Mouse (Mus musculus): ENCODE results near the gene Dock10.

The Dock10 gene

DNA sequence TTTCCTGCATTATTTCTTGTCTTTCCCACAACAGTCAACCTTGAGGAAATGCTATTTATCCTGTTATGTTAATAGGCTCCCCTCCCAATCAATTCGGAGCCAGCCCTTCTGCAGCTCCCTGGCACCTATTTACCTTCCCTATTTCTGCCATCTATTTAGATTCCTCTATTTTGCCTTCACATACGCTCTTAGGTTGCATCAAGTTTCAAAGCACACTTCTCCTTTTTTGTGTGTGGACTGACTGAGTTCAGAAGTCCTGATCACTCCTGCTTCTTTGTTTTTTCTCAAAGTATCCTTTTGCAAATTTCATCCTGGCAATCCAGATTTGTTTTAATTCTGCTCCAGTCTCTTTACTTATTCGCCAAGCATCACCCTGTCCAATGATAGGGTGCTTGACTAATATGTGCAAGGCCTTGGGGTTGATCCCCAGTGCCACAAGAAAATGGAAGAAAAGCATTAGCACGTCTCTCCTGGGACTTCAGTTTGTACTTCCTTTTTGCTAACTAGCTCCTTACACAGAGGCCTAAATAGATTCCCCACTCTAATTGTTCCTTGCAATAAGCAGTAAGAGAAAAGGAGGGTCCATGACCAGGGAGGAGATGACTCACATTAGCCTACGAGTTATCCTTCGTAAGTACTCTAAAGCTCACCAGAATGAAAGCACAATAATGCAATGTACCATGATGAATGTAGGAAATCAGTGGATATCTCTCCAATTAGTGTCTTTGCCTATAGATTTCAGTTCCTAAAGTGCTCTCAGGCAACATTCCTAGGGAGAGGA lies 98.7 kb downstream of the Dock10 start:
- intact Hi-C loops (cut with DNase I), result no loop called here

DNA sequence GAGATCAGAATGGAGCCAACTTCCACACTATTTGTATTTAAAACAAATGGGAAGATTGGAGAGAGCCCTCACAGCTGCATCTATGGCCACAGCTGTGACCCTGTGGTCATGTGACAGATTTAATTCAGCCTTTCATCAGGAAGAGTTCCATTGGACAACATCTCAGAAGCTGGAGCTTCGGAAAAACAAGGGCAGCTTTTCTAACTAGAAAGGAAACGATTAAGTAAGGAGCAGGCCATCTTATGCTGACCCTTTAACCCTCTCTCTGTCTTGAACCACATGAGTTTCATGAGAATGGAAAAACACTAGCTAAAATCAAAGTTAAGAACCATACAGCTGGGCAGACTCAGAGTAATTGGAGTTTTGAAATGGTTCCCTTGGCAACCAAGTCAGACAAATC lies 101.9 kb downstream of the Dock10 start:
- intact Hi-C loops (cut with DNase I), result no loop called here

DNA sequence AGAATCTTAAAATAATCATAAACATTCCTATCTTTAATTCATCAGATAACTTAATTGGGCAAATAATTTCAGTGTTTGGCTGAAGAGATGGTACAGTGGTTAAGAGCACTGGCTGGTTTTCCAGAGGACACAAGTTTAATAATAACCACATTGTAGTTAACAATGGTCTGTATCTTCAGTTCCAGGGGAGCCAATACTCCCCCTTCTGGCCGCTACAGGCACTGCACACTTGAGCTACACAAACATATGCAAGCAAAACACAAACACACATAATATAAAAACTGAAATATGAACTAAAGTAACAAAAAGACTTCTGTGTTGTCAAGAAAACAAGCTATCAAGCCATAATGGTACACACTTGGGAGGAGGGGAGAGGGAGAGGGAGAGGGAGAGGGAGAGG lies 102.5 kb downstream of the Dock10 start:
- intact Hi-C loops (cut with DNase I), result no loop called here

DNA sequence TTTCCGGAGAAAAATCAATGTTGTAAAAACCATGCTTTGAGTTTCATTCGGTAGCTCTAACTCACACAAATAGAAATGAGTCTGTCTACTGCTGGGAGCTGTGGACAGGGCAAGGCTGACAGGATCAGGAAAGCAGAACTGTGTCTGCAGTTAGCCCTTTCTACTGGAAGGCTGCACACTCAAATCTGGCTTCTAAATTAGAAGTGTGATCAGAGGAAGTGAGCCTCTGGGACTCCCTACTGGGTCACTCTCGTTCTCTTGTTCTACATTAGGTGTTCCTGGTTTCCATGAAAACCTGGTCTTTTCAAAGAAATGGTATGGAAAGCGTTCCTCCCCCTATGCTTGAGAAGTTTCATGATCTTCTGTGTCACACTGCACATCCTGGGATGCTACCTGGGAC lies 103.1 kb downstream of the Dock10 start:
- intact Hi-C loops (cut with DNase I), result no loop called here

DNA sequence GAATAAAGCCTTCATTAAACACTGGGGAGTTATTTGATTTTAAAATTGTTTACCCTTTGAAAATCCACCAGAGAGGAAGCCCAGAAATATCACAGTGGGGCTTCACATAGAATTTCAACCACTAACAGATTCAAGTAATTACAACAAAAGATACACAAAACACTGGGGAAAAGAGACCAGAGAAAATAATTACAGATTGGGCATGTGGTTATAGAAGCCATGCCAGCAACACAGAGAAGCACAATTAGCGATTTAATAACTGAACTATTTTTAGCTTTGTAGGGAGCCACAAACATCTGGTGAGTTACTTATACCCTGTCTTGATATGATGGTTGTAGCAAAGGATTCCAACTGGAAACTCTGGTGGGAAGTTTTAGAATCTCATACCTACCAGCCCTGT lies 104.2 kb downstream of the Dock10 start:
- intact Hi-C loops (cut with DNase I), result no loop called here

DNA sequence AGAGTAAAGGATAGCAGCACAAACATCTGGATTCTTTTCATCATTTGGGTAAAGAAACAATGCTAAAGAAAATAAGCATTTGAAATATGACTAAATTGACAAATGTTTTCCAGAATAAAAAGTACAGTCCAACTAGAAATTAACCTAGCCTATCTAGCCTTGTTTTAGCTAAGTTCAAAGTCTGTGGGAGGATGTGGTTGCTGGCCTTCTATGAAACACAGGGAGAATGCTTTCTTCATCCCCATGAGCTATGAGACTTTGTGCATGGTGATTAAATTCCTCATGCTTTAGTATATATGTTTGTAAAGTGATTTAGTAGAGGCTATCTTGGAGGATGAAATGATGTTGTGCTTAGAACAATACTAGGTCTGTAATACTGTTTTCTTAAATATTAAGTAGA lies 105.5 kb downstream of the Dock10 start:
- intact Hi-C loops (cut with DNase I), result no loop called here

DNA sequence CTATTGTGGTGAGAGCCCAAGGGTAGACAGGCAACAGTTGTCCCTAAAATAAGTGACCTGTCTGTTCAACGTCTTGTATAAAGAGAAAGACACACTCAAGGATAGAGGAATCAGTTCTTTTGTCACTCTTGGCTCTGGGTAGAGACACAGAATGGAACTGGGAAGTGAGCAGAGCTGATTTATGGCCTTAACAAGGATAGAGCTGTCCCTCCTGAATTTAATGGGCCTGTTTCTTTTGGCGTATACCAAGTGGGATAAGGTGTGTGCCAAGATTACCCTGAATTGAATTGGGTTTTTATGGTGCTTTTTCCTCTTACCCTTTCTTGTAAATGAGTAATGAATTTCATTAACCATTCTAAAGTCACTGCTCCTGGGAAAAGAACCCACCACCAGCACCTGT lies 106.2 kb downstream of the Dock10 start:
- intact Hi-C loops (cut with DNase I), result no loop called here

DNA sequence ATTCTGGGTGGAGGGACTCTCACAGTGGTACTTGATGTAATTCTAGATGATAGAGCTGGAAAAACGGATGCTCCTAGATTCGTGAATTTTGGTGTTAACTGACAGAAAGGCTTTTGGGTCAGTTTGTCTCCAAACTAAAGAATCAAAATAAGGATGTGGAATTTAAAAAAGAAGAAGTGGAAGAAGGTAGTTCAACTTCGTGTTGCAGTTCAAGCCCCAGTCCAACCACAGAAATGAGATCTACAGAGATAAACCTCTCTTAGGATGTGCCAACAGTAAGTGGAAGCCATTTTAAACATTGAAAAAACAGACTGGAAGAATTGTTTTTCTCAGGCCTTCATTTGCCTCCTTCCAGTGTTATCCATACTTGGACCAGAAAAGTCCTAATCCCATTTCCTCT lies 111.7 kb downstream of the Dock10 start:
- intact Hi-C loops (cut with DNase I), result no loop called here

DNA sequence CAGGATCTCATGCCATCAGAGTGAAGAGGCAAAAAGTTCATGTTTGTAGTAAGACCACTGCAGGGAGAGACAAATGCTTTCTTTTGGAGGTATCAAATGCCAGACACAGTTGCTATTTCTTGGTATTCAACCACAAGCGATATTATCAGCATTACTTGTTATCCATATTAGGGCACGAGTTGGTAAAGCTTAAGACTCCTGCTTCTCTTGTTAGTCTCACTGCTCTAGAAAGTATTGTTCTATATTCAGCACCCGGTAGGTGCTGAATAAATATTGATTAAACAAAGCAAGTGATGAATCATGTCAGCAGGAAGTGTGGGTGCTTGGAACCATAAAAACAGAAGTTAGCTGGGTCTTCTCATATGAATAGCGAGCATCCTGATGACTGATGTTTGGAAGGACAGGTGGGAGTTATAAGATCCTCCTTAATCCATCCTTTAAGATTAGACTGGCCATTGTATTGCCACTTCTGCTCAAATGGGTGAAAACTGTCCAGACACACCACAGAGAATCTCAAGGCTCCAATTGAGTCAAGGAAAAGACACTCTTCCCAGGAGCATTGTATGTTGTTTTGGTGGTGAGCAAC lies 114.4 kb downstream of the Dock10 start:
- intact Hi-C loops (cut with DNase I), result loop anchor here (5.0 kb wide), 1 partner anchor 37 kb away; no protein-coding TSS in a partner anchor

DNA sequence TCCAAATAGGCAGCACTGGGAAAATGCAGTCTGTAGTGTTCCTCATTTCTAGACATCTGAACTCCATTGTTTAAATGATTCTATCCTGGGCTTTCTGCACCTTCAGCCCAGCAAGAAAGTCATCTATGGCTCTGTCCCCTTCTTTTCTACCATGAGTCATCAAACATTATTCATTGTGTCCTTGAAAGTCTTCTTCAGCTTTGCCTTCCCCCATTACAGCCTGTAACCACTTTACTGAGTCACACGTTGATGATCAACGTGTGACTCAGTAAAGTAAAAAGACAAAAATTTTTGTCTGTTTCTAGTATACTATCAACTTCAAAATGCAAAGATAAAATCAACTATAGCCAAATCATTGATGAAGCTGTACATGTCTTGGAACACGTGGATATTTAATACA lies 116.5 kb downstream of the Dock10 start:
- intact Hi-C loops (cut with DNase I), result loop anchor here (5.0 kb wide), 1 partner anchor 35 kb away; no protein-coding TSS in a partner anchor

DNA sequence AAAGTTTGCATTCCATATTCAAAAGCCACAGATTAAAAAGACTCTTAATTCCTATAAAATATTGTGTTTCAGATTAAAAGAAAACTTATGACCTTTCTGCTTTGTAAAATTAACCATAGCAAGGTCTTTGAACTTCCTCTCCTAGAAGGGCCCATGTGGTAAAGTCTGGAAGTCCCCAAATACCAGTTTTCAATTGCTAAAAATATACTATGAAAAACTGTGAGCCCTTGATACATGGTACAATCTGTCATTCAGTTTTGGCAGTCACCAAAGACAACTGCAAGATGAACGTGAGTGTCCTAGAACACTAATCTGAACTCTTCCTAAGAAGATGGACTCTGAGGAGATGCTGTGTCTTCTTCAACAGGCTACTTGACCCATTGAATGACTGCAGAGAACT lies 117.0 kb downstream of the Dock10 start:
- intact Hi-C loops (cut with DNase I), result loop anchor here (5.0 kb wide), 1 partner anchor 34 kb away; no protein-coding TSS in a partner anchor

DNA sequence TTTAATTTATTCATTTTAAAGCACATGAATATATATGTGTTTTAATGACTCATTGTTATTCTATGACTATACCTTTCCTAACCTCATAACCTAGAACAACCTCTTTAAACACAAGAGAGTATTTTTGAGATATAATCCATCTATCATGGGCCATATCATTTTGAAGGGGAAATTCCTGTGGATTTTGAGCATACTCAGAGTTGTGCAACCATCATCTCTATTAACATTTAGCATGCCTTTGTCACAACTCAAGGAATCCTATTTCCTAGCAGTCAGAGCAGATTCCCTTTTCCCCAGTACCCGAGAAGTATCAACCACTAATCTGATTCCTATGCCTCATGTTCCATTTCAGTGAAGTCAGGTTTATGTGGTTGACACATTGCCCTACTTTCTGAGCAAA lies 118.8 kb downstream of the Dock10 start:
- intact Hi-C loops (cut with DNase I), result no loop called here

DNA sequence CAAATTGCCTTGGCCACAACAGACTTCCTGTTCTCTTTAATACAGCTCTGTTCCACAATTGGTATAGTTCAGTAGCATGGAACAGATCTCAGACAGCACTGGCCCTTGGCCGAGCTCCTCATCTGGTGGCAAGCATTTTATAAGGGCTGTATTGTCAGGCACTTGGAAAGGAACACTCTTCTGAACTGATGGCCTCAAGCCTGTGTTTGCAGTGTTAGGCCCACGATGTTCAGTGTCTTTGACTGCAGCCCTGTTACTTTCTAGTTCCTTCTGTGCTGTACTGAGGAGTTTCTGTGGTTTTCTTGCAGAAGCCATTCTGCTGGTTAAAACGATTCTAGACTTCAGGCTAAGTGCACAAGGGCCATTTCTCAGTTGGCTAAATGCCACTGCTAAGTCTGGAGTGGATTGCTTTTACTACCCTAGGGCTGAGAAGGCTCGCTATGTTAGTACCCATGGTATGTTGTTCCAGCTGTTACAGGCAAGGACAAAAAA lies 121.1 kb downstream of the Dock10 start:
- intact Hi-C loops (cut with DNase I), result no loop called here

DNA sequence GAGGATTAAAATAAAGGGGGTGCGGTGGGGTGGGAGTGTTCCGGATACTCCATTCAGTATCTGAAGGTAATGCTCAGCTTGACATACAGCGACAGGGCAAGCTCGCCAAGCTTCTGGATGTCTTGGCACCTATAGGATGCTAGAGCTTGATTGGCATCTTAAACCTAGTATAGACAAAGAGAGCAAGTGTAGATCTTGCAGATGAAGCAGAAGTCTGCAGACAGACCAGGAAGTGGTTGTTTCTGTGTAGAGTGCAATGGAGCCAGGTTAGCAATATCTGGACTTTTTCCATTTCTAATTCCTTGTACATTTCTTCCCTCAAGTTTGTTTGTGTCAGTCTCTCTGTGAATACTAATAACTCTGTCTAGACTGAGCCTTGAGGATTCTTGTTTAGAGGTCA lies 122.5 kb downstream of the Dock10 start:
- intact Hi-C loops (cut with DNase I), result no loop called here

DNA sequence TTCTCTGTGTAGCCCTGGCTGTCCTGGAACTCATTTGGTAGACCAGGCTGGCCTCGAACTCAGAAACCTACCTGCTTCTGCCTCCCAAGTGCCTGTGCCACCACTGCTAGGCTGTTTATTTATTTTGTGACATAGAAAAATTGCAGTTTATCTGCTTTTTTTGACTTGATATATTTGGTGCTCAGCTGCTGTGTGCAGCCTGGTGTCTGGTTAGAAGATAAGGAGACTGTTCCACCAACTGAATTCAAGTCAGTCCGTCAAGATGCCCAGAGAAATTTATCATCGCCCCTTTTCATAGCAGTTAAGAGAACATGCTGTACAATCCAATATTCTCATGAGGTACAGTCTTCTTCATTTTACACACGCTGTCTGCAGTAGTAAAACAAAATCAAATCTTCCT lies 124.8 kb downstream of the Dock10 start:
- intact Hi-C loops (cut with DNase I), result no loop called here

DNA sequence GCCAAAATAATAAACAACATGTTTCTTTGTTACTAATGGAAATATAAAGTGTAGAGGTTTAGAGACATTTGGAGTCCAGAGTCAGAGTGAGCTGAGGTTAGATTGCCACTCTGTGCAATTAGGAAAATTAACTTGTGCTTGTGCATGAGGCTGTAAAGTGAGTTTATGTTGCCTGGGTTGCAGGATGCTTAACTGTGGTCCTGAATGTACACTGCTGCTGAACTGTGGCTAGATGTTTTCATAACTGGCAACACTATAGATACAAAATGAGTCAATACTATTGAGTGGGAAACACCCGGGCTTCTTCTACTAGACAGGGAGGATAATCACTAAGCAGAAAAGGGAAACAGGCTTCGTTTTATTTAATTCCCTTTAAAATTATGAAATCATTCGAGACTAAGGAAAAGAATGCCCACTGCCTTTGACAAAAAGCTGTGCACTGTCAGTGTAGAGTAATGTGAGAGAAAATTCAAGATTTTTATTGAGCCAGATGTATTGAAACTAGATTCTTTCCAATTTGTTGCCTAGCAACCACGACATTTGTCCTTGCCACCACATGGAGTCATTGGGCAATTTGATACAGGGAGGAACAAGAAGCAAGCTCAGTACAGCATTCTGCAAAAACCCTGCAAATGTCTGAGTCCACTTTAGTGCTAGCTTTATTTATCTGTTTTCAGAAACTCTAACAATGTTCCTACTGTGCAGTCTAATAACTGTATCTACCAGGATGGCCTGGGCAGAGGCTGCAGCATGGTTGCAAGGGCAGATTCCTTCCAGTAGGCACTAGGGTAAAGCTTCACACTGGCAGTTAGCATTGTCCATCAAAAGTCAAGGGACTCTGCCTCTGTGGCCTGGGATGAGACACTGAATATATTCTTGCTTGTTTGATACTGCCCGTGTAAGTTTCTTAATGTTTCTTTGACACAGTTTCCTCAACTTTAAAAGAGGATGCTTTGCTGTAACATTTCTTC lies 127.9 kb downstream of the Dock10 start:
- intact Hi-C loops (cut with DNase I), result no loop called here

DNA sequence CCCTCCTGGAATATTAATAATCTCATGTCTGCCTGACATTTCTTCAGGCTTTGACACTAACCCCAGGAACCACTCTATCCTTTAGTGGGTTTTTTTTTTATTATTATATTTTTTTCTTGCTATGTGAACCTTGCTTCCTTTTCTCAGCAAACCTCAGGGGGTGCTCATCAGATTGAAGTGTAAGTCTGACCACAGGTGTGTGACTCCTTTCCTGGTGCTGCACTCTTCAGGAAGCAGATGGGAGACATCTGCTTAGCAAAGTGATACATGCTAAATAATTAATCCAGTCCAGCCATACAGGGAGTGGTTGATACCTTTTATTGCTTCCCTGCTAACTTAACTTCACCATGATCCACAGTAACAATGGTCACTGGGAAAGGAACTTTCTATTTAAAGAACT lies 130.3 kb downstream of the Dock10 start:
- intact Hi-C loops (cut with DNase I), result no loop called here

DNA sequence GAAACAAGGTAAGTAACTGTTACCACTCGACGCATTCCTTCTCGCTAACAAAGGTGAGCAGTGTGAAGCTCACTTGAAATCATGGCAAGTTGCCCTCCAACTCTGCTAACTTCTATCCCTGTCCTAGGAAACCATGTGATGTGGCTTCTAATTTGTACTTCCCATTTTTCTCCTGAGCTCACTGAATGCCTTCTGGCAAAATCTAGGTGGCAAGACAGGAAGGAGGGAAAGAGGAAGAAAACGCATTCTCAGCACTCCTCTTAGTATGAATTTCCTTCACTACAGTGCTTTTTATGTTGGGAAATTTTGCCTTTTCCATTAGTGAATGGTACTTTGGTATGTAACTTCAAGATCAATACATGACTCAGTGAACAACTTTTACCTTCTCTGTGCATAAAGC lies 131.5 kb downstream of the Dock10 start:
- intact Hi-C loops (cut with DNase I), result no loop called here

DNA sequence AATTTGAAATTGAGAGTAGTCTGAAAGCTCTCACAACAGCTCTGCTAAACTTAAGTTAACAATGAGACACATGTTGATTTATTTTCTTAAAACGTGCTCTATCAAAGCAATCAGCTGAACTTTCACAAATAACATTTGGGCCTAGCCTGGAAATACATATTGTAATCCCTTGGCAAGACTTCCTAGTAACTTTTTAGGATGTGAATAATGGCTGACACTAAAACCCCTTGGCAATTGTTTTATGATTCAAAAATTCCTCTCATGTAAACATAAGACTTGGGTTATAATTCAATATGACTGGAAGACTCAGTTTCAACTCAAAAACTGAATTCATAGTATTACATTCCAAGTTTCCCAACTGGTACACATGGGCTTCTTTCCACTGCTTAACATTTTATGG lies 133.0 kb downstream of the Dock10 start:
- intact Hi-C loops (cut with DNase I), result no loop called here

DNA sequence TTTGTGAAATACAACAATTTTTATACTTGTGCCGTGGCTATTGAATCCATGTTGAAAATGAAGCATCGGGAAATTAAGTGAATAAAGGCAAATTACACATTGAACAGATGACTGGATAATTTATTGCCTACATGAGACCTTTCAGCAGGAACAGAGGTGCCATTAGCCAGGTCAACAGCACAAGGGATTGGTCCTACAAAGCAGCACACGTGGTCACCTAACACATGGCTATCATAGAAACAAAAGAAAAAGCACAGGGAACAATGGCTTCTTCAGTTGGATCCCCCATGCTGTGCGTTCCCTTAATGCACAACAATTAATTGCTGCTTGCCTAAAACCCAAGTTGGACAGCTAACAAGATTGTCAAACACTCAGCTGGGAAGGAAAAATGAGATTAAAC lies 133.8 kb downstream of the Dock10 start:
- intact Hi-C loops (cut with DNase I), result no loop called here

DNA sequence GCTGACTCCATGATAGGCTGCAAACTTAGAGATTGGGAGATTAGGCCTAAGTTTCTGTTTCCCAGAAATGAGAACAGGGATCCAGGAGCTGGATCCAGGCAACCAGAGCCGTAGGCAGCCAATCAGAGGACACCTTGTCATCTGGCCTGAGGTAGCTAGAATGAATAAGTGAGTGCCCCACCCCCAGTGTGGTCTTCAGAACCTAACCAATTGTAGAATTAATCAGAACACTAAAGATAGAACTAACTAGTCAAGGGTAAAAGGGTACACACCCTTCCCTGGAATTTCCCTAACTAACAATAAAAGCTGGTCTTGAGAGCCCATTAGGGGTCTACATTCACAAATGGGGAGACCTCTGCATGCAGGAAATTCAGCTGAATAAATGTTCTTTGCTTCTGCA lies 135.7 kb downstream of the Dock10 start:
- intact Hi-C loops (cut with DNase I), result no loop called here

DNA sequence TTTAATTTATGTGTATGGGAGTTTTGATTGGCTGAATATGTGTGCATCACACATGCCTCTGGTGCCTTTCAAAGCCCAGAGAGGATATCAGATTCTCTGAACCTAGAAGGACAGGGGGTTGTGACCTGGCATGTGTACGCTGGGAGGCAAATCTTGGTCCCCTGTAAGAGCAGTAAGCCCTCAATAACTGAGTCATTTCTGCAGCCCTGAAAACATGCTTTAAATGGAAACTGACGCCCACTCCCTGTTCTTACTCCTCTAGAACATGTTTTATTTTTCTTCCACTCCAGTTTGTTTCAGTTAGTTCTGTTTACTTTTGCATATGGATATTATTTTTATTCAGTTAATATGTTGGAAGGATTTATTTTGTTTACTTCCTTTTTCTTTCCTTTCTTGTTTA lies 139.2 kb downstream of the Dock10 start:
- intact Hi-C loops (cut with DNase I), result no loop called here

Measured in adrenal gland (tissue).